Mouse (Mus musculus): ENCODE data around the gene Tnnt2.

Tnnt2 gene

DNA sequence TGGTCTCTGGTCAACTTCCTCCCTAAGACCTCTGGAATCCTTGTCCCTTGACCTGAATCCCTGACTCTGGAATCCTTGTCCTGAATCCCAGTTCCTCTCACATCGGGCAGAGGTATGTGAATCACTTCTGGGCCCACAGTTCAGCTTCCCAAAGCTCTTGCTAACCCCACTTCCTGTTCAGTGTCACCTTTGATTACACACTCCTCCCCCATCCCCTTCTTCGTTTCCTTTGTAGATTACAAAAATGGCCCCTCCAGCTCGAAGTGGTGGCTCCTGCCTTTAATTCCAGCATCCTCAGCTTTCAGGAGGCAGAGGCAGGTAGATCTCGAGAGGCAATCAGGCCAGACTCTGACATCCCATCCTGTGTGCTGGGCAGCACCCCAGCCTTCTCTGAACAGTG, 18.6 kb upstream of the Tnnt2 start:
- no peak for DNase-seq (ENCODE audit: extremely low read depth, insufficient read length, low spot score)

DNA sequence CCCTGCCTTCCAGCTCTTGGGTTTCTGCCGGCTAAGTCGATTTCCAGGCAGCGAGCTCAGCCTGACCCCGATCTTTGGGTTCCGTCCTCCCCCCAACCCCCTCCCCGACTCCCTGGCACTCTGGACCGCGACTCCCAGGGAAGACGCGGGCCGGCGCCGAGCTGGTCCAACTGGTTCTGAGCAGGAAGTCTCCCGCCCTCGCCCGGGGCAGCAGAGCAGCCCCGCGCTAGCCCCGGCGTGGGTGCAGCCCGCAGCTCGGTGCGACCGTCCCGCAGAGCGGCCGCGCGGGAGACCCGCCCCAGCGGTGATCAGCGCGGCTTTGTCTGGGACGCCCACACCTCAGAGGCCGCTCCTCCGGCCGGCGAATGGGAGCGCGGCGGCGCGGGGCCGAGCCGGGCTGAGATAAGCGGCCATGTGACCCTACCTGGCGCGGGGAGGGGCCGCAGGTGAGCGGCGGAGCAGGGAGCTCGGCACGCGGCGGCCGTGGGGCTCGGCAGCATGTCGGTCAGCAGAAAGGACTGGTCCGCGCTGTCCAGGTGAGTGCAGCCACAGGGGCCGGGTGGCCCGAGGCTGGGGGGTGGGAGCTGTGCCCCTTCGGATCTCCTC, 17.6 kb upstream of the Tnnt2 start, which contains the start of gene Lad1:
TSS of gene Lad1 (plus strand) at position 118 of the 606 bp plus-strand sequence.
- DNase-seq (ENCODE audit: extremely low read depth, insufficient read length, low spot score) = no peak

DNA sequence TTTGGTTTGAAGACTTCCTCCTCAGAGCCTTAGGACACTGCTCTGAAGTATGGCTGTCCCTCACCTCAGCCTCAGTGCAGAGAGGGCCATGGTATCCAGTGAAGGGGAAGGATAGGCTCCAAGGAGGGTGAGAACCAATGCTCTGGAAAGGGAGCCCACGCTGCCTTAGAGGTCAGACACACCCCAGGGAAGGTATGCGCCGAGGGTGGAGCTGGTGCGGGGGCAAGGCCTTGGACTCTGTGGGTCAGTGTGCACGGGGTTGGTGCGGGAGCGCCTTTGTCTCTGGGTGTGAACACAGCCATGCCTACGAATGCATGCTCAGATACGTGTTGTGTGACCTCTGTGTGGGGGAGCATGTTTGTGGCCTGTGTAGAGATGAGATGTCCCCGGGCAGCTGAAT, 16.1 kb upstream of the Tnnt2 start:
- DNase-seq (ENCODE audit: extremely low read depth, insufficient read length, low spot score) = no peak

DNA sequence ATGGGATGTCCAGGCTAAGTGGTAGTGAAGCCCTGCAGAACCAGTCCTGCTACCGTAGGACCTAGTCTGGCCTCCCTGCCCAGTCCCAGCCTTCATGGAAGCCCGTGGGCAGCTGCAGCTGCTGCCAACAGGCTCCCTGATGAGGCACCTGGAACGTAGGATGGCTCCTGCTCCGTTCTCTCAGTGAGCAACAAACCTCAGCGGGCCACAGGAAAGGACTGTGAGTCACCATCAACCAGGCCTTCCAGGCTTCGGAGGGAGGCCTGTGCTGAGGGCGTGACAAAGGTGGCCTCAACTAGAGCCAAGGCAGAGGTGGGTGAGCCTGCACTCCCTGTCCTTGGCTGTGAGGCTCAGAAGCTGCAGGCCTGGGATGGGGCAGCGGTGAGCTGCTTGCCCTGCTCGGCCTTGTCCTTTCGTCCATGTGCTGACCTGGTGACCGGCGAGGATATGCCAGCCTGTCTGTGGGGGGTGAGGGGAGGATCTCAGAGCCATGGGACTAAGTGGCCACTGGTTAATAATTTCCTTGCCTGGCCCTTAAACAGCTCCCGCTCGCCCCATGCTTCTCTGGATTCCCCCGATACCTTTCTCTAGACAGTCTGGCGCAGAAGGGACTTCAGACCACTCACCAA, 15.3 kb upstream of the Tnnt2 start:
- peak; percentile 83 for DNase-seq (ENCODE audit: extremely low read depth, insufficient read length, low spot score)

DNA sequence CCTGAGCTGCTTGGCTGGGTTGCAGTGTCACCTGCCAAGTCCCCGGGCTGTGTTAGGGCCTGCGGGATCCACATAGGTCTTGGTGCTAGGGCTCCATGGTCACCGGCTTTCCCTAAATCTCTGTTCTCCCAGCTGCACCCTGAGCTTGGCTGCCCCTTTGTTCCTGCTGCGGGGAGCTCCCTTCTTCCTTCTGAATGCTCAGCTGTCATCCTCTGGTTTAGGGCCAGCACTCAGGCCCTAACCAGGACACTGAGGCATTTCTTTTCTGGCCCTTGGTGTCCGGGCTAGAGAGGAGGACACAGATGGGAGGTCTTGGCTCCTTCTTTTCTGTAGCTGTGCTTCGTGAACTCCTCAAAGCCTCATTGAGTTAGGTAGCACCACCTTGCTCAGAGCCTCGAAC, 14.4 kb upstream of the Tnnt2 start:
- DNase-seq (ENCODE audit: extremely low read depth, insufficient read length, low spot score) = no peak

DNA sequence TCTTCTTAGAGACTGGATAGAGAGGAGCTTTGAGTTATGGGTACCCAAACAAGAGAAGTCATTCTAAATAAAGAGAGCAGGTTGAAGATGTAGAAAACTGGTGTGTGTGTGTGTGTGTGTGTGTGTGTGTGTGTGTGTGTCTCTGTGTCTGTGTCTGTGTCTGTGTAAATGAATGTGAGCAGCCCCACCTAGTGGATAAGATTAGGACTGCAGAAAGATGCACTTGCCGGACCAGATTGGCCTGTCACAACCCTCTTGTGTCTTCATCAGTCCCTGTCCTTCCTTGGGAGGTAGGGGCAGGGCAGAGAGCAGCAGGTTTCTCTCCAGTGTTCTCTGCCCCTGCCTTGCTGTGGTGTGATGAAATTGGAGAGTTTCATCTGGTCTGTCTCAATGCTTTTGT, 7.2 kb upstream of the Tnnt2 start:
- peak; percentile 41 for DNase-seq (ENCODE audit: extremely low read depth, insufficient read length, low spot score)

DNA sequence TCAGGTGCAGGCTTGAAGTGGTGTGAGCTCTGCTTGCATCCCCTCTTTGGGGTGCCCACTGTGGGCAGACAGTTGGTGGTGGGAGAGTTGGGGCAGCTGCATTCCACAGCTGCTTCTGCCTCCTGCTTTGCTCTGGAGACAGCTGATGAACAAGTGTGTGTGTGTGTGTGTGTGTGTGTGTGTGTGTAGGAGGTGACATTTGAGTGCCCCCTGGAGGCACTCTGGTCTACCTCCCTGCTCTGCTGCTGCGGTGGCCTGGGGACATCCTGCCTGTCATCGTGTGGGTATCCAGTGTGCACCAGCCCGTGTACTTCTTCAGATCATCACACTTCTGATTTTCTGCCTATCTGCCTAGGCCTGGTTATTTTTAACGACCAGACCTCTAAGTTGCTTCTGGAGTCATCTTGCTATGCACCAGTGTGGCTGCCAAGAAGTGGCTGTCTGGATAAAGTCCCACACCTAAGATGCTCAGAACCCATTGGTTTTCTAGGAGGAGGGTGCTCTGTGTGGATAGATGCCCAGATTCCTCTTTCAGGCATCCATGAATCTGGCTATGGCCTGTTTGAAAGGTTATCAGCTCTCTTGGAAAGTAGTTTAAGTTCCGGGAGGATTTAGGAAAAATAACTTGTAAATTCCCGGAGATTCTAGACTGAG, 1.8 kb upstream of the Tnnt2 start:
- DNase-seq (ENCODE audit: extremely low read depth, insufficient read length, low spot score) = no peak

DNA sequence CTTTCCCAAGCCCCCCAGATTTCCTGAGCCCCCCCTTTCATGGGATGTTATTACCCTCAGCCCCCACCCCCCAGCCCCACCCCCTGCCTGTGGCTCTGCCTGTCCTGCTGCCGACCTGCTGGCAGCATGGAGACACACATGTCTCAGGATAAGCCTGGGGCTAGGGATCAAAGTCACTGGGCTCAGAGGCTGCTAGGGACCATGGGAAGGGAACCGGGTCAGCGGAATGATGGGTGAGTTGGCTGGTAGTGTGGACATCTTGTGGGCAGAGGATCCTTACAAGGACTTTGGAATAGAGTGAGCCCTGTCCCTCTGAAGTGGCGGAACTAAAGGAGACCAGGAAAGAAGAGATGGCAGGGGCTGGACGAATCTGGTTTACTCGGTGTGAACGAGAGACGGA, 1.2 kb upstream of the Tnnt2 start:
- DNase-seq (ENCODE audit: extremely low read depth, insufficient read length, low spot score) = no peak

DNA sequence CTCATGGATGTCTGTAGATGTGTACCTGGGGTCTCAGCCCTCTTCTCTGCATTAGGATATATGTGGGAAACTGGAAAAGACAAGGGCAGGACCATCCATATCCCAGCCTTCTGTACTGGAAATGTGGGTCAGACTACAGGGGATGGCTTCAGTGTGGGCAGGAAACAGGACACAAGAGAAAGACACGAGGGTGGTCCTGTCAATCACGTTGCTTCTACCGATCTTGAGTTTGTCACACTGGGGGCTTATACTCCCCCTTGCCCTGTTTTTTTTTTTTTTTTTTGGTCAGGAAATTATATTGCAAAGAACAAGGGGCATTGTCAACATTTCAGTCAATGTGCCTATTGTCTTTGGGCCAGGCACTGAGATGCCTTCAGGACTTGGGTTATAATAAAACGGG, 2.5 kb downstream of the Tnnt2 start:
- DNase-seq (ENCODE audit: extremely low read depth, insufficient read length, low spot score) = no peak

DNA sequence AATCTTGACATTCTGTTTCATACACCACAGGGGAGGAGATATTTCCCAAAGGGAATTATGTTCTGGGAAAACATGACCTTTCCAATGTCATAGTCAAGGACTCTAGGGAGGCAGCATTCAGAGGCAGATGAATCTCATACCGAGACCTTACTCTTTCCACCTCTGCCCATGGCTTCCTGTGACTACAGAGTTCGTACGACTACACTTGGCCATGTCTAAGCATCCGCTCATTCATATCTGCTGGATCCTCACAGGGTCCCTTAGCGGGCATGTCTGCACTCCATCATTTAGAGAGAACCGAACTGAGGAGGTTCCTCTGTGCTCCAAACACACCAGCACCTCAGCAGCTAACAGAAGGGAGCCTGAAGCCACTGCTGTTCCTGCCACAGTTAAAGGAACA, 2.9 kb downstream of the Tnnt2 start:
- no peak for DNase-seq (ENCODE audit: extremely low read depth, insufficient read length, low spot score)

DNA sequence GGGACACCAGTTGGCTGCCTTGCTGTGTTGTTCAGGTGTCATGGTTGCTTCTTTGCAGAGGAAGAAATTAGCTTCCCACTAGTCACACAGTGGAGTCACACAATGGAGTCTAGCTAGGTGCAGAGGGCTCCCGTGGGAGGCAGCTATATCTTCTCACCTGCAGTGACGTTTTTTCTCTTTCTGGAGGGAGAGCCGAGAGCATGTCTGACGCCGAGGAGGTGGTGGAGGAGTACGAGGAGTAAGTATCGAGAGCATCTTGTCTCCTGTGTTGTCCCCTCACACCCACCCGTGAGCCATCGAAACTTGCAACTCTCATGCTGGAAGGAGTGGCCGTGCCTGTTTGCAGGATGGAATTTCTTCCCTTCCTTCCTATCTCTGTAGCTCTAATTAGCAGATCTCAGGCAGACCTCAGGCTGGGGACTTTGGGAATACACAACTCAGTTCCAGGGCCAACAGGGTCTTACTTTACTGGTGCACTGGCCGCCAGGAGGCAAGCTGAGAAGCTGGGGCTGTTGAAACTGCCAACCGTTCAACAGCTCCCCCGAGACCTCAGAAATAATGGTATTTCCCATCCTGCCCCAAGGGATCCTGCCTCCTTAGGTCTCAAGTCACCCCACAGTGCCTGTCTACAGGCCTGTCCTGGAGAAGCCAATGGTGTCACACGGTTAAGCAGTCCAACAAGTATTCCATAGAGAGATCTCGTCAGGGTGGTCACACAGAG, 4.7 kb downstream of the Tnnt2 start:
- no peak for DNase-seq (ENCODE audit: extremely low read depth, insufficient read length, low spot score)

DNA sequence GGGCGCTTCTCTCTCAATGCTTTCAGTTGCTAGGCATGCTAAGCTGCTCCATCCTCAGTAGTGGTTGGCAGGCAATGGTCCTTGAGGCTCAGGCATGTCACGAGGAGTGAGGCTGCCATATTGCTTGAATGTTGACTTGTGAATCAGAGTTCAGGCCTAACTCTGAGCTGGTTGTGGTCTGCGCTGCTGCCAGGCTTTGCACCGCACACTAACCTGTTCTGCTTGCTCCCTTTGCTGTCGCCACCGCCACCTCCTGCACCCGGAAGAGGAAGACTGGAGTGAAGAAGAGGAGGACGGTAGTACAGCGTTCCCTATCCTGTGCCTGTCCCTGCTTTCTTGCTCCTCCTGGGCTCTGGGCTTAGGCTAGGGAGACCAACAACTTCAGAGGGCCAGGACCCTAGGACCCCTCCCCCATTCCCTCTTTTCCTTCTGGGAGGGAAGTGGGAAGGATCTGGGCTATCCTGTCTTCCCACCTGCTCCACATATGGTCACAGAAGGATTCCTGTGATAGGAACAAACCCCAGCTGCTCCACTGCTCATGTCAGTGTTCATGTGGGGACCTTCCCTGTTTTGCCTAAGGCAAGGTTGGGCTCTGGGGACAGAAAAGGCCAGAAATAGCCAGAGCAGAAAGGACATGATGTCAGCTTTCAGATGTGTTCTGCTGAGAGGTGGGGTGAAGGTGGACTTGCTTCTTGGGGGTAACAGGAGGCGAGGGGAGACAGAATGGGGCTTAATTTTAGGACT, 7.5 kb downstream of the Tnnt2 start:
- no peak for DNase-seq (ENCODE audit: extremely low read depth, insufficient read length, low spot score)

DNA sequence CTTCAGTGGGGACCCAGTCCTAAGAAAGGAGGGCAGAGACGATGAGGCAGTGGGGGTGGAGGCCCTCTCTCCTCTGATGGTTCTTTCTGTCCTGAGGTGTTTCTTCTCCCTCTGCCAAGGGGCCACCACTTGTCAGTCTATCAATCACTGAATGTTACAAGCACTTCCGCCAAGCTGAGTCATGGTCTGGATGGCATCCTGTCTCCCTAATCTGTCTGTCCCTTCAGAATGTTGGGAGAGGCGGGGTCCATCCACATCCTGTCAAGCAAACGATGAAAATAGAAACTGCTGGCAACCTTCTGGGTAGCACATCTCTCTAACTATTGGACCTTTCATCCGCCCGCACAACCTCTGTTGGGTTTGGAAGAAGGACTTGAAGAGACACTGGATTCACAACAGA, 8.3 kb downstream of the Tnnt2 start:
- peak; percentile 64 for DNase-seq (ENCODE audit: extremely low read depth, insufficient read length, low spot score)

DNA sequence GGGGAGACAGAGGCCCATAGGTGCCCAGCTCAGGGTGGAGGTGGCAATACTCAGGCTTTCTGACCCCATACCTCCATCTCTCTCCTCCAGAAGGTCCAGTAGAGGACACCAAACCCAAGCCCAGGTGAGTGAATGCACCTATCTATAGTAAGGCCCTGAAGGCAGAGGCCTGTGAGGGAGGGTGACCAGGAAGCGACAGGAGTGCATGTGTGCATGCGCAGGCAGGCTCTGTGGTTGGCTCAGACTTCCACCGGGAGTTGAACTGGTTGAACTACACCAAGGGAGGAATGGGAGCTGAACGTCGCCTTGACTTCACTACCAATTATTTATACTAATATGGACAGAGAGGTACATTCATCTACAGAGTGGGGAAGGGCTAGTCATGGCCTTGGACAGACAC, 10.5 kb downstream of the Tnnt2 start:
- no peak for DNase-seq (ENCODE audit: extremely low read depth, insufficient read length, low spot score)

DNA sequence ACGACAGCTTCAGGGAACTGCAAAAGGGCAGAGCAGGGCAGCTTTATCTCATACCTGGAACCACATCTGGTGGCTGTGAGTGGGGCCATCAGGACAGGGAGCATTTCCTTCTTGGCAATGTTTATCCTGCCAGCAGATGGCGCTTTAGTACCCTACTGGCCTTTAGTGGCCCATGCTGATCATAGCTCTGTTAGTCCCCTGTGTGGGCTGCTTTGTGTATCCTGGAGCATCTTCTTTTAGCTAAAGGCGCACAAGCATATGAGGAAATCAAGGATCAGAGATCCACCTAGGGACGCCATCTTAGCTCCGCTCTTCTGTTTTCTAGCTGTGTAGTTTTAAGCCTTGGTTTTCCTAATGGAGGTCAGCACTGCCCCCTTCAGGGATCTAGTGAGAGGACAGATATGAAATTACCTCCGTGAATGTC, 11.0 kb downstream of the Tnnt2 start:
- DNase-seq (ENCODE audit: extremely low read depth, insufficient read length, low spot score) = peak; percentile 73

DNA sequence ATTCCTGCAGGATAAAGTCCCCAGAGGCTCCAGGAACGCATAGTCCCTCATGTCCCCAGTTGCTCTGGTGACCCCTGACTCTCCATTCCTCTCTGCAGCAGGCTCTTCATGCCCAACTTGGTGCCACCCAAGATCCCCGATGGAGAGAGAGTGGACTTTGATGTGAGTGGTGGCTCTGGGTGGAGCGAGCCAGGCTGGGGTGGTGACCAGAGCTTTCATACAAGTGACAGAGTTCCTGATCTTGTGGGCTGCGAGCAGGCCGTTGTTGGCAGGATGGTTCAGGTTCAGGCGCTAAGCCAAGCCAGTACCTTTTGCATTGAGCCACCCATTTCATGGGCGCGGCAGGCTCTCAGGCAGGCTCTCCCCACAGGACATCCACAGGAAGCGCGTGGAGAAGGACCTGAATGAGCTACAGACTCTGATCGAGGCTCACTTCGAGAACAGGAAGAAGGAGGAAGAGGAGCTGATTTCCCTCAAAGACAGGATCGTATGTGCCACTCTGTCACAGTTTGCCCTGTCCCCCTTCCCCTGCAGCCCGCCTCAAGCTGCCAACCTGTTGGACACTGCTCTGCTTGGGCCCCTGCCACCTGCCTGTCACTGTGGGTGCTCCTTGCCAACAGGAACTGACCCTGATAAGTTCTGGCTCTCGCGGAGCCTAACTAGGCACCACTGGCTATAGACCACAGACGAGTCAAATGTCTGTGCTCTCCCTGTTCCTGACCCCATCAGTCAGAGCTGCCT, 11.6 kb downstream of the Tnnt2 start:
- DNase-seq (ENCODE audit: extremely low read depth, insufficient read length, low spot score) = peak; percentile 69

DNA sequence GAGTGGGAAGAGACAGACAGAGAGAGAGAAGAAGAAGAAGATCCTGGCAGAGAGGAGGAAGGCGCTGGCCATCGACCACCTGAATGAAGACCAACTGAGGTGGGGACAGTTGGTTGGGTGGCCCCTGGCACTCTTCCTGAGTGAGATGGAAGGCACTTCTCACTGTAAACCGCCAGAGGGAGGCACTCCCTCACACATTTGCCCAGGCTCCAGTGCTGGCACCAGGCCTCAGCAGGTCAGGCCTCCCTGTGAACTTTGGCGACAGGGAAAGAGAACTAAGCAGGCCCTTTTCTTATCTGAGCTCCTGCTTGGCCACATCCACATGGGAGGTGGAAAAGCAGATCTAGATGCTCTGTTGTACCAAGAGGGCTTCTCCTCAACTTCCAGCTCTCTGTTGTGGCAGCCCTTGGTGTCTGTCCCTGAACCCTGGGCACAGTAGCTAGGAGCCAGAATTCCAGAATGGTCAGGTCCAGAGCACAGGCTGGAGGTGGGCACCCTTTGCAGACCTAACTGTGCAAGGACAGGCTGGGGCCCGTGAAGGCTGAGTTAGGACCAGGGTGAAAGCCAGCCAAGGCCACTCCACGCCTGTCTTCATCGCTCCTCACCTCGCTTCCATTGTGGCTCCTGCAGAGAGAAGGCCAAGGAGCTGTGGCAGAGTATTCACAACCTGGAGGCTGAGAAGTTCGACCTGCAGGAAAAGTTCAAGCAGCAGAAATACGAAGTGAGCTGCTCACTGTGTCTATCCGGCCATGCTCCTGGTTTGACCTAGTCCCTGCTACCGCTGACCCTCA, 14.8 kb downstream of the Tnnt2 start:
- DNase-seq (ENCODE audit: extremely low read depth, insufficient read length, low spot score) = peak; percentile 55

DNA sequence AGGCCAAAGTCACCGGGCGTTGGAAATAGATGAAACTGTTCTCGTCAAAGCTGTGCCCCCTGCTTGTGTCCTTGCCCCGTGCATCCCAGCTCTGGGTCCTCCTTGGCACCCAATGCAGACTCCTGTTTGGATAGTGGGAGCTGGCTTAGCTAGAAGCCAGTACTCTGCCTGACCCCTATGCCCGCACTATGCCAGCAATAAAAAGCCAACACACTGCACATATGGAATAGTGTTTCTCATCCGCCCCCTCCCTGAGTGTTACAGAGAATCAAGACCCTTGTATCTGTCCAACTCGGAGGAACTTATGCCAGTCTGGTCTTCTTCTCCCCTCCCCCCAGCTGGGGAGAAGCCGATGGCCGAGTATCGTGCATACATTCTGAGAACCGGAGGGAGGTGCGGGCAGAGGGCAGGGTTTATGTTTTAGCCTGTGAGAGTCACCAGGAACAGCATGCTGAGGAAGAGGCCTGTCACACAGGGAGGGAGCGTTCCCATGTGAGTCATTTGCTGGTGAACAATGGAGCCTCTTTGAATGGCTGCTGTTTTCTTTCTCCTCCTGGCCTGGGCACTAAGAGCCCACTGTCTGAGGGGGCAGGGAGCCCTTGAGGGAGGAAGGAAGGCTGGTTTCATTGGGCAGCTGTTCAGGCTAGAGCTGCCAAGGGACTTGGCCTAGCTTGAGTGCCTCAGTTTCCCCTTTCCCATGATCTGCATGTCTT, 16.0 kb downstream of the Tnnt2 start:
- DNase-seq (ENCODE audit: extremely low read depth, insufficient read length, low spot score) = peak; percentile 63

DNA sequence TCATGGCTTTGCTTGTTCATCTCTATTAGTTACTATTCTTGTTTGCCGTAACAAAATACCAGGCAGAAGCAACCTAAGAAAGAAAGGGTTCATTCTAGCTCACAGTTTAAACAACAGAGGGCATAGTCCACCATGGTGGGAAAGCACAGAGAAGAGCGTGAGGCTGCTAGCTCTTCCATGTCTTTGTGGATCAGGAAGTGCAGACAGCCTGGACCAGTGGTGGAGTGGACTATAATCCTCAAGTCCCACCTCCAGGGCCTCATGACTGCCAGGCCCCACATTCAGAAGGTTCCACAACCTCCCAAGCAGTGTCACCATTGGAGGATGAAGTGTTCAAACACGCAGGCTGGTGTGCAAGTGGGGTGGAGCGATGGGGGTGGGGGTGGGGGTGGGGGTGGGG, 17.0 kb downstream of the Tnnt2 start:
- no peak for DNase-seq (ENCODE audit: extremely low read depth, insufficient read length, low spot score)

Data from 3134 (cell line).